Mouse (Mus musculus): ENCODE results near the gene Gpr15. TPM values are rescaled to one million over a fixed set of nuclear protein-coding genes. Genes with fewer than 3 reads are reported as not detected.

The Gpr15 gene
- polyA plus RNA-seq (2015; fragmentation: Nextera tagmentation; extraction: Ambion mirVana) = not detected in 2 replicates

DNA sequence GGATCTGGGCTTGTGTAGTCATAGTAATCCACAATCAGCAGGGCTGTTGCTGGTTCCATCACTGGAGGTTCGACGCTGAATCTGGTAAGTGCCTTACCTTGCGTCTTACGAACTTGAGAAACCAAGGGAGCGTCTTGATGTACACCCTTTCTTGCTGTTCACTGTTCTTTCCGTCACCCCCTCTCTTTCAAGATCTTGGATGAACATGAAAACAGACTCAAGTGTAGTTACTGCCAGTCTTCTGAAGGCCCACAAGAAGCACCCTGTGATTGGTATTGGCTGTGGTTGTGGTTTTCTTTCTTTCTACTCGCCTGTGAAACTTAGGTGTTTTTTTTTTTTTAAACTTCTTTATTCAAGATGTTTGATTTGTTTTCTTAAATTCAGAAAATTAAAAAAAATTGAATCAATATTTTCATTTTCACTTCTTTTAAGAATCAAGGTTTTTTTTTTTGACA, at the start of gene Gpr15:
Gene Gpr15 (minus strand): TSS at position 405 of the 455 bp plus-strand sequence.
- Histone ChIP-seq H3K9me3 (replicated peaks; ENCODE audit: control insufficient read depth, low read length) (no peaks in the 10 kb centered on the region), H3K4me2 (ENCODE audit: low read depth, low read length) (no peak within 1 kb of the TSS), H3K4me1 (ENCODE audit: control insufficient read depth, low read depth, low read length) (no peaks in the 10 kb centered on the region), H3K4me3 (ENCODE audit: low read depth, low read length) (no peak within 1 kb of the TSS), H3K36me3 (ENCODE audit: control insufficient read depth, insufficient read depth) (no peaks in the 10 kb centered on the region), H3K27me3 (ENCODE audit: control insufficient read depth, insufficient read depth, low read depth, low read length) (no peaks in the 10 kb centered on the region), H3K9ac (ENCODE audit: low read depth, low read length) (no peak within 1 kb of the TSS), H3K27ac (ENCODE audit: low read length) (no peak within 1 kb of the TSS)
- WGBS (ENCODE audit: insufficient replicate concordance) = 73% methylated on average over 7 of the region's 7 CpGs
- no peak for ATAC-seq (ENCODE audit: low read depth)

DNA sequence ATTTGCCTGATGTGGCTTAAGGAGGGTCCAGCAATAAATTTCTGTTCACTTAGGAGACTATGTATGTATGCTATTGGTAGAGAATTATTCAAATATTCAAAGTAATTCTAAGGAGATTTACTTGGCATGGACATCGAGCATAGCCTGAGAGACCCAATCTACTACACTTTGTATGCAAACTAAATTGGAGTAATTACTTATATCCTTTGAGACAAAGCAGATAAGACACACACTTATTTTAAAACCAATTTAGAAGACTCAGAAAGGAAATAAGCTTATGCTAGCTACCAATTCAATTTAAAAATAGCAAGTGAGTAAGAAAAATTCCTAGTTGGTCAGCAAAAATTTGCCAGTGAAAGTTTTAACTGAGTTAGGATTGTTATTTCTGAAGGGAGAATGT, 44.2 kb upstream of the Gpr15 start, which contains the start of gene Olfr172:
Gene Olfr172 (minus strand): TSS at position 101 of the 400 bp plus-strand sequence.
- Histone ChIP-seq H3K9ac (ENCODE audit: low read depth, low read length) (no peak within 1 kb of the TSS), H3K4me3 (ENCODE audit: low read depth, low read length) (no peak within 1 kb of the TSS), H3K27me3 (ENCODE audit: control insufficient read depth, insufficient read depth, low read depth, low read length) (no peaks in the 10 kb centered on the region), H3K9me3 (replicated peaks; ENCODE audit: control insufficient read depth, low read length) (no peaks in the 10 kb centered on the region), H3K27ac (ENCODE audit: low read length) (no peak within 1 kb of the TSS), H3K4me2 (ENCODE audit: low read depth, low read length) (no peak within 1 kb of the TSS), H3K36me3 (ENCODE audit: control insufficient read depth, insufficient read depth) (no peaks in the 10 kb centered on the region), H3K4me1 (ENCODE audit: control insufficient read depth, low read depth, low read length) (no peaks in the 10 kb centered on the region)
- no peak for ATAC-seq (ENCODE audit: low read depth)
- 54% methylated on average over 1 of the region's 1 CpGs for WGBS (ENCODE audit: insufficient replicate concordance)

- Histone ChIP-seq H3K4me3 (ENCODE audit: low read depth, low read length) (no peak overlapping the region), H3K36me3 (ENCODE audit: control insufficient read depth, insufficient read depth) (no peaks in the 10 kb centered on the region), H3K27ac (ENCODE audit: low read length) (no peak overlapping the region), H3K9ac (ENCODE audit: low read depth, low read length) (no peak overlapping the region), H3K4me2 (ENCODE audit: low read depth, low read length) (no peak overlapping the region), H3K9me3 (replicated peaks; ENCODE audit: control insufficient read depth, low read length) (no peaks in the 10 kb centered on the region), H3K27me3 (ENCODE audit: control insufficient read depth, insufficient read depth, low read depth, low read length) (no peaks in the 10 kb centered on the region), H3K4me1 (ENCODE audit: control insufficient read depth, low read depth, low read length) (no peaks in the 10 kb centered on the region)
- no peak for ATAC-seq (ENCODE audit: low read depth)
Measured at GRCm38 (mm10) chr16:58756191-58756590, 37.3 kb upstream of the Gpr15 start.

GRCm38 (mm10) chr16:58751314-58751713, 32.4 kb upstream of the Gpr15 start:
- Histone ChIP-seq H3K4me3 (ENCODE audit: low read depth, low read length) (no peak overlapping the region), H3K27me3 (ENCODE audit: control insufficient read depth, insufficient read depth, low read depth, low read length) (no peaks in the 10 kb centered on the region), H3K36me3 (ENCODE audit: control insufficient read depth, insufficient read depth) (no peaks in the 10 kb centered on the region), H3K9me3 (replicated peaks; ENCODE audit: control insufficient read depth, low read length) (no peaks in the 10 kb centered on the region), H3K4me1 (ENCODE audit: control insufficient read depth, low read depth, low read length) (no peaks in the 10 kb centered on the region), H3K4me2 (ENCODE audit: low read depth, low read length) (no peak overlapping the region), H3K9ac (ENCODE audit: low read depth, low read length) (no peak overlapping the region), H3K27ac (ENCODE audit: low read length) (no peak overlapping the region)
- ATAC-seq (ENCODE audit: low read depth) = no peak
- WGBS (ENCODE audit: insufficient replicate concordance) = 16% methylated on average over 1 of the region's 1 CpGs

- Histone ChIP-seq H3K36me3 (ENCODE audit: control insufficient read depth, insufficient read depth) (no peaks in the 10 kb centered on the region), H3K9ac (ENCODE audit: low read depth, low read length) (no peak overlapping the region), H3K4me1 (ENCODE audit: control insufficient read depth, low read depth, low read length) (no peaks in the 10 kb centered on the region), H3K9me3 (replicated peaks; ENCODE audit: control insufficient read depth, low read length) (no peaks in the 10 kb centered on the region), H3K4me2 (ENCODE audit: low read depth, low read length) (no peak overlapping the region), H3K27me3 (ENCODE audit: control insufficient read depth, insufficient read depth, low read depth, low read length) (no peaks in the 10 kb centered on the region), H3K4me3 (ENCODE audit: low read depth, low read length) (no peak overlapping the region), H3K27ac (ENCODE audit: low read length) (no peak overlapping the region)
- ATAC-seq (ENCODE audit: low read depth) = no peak
- 67% methylated on average over 4 of the region's 4 CpGs for WGBS (ENCODE audit: insufficient replicate concordance)
Measured at GRCm38 (mm10) chr16:58746715-58747114, 27.8 kb upstream of the Gpr15 start.

DNA sequence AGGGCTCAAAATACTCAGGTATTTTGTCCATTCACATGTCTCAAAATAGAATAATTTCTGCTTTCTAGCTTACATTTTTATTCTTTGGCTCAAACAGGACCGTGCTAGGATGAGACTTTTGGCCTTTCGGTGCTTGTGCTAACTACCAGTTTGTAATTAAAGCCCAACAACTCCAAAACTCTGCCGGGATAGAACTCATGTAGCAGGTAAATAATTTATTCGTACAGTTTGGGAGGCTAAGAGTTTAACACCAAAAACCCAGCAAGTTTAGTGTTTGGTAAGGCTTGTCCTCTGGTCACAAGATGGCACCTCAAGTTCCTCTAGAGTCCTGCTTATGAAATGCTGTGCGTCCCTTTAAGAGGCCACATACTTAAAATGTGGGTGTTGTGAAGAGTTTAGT, 21.9 kb upstream of the Gpr15 start:
- Histone ChIP-seq H3K27ac (ENCODE audit: low read length) (no peak overlapping the region), H3K27me3 (ENCODE audit: control insufficient read depth, insufficient read depth, low read depth, low read length) (no peaks in the 10 kb centered on the region), H3K36me3 (ENCODE audit: control insufficient read depth, insufficient read depth) (no peaks in the 10 kb centered on the region), H3K4me2 (ENCODE audit: low read depth, low read length) (no peak overlapping the region), H3K9ac (ENCODE audit: low read depth, low read length) (no peak overlapping the region), H3K4me1 (ENCODE audit: control insufficient read depth, low read depth, low read length) (peaks cover 7% of the 10 kb centered on the region), H3K9me3 (replicated peaks; ENCODE audit: control insufficient read depth, low read length) (no peaks in the 10 kb centered on the region), H3K4me3 (ENCODE audit: low read depth, low read length) (no peak overlapping the region)
- no peak for ATAC-seq (ENCODE audit: low read depth)
- 72% methylated on average over 5 of the region's 5 CpGs for WGBS (ENCODE audit: insufficient replicate concordance)

- Histone ChIP-seq H3K27ac (ENCODE audit: low read length) (no peak overlapping the region), H3K4me2 (ENCODE audit: low read depth, low read length) (no peak overlapping the region), H3K4me1 (ENCODE audit: control insufficient read depth, low read depth, low read length) (peaks cover 7% of the 10 kb centered on the region), H3K36me3 (ENCODE audit: control insufficient read depth, insufficient read depth) (0 out of 2 replicates have a peak, but pooled peaks cover 2% of the 10 kb centered on the region), H3K9me3 (replicated peaks; ENCODE audit: control insufficient read depth, low read length) (no peaks in the 10 kb centered on the region), H3K4me3 (ENCODE audit: low read depth, low read length) (no peak overlapping the region), H3K9ac (ENCODE audit: low read depth, low read length) (no peak overlapping the region), H3K27me3 (ENCODE audit: control insufficient read depth, insufficient read depth, low read depth, low read length) (no peaks in the 10 kb centered on the region)
- ATAC-seq (ENCODE audit: low read depth) = no peak
- WGBS (ENCODE audit: insufficient replicate concordance) = 44% methylated on average over 1 of the region's 1 CpGs
Measured at GRCm38 (mm10) chr16:58738800-58739199, 19.9 kb upstream of the Gpr15 start.

DNA sequence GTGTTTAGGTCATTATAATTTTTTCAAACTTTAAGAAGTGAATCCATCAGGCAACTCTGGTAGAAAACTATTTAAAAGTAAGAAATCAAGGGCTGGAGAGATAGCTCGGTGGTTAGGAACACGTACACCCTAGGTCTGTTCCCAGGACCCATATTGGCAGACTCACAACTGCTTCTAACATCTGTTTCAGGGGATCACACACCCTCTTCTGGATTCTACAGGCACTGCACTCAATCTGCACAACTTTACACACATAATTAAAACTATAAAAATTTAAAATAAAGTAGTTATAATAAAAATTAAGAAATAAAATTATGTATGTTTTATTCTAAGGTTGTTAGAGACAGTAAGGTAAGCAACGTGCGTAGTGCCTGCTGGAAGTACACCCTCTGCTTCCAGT, 19.3 kb upstream of the Gpr15 start:
- no peak overlapping the region for H3K9ac ChIP-seq (ENCODE audit: low read depth, low read length)
- H3K4me2 ChIP-seq (ENCODE audit: low read depth, low read length) = no peak overlapping the region
- 64% methylated on average over 4 of the region's 4 CpGs for WGBS (ENCODE audit: insufficient replicate concordance)

GRCm38 (mm10) chr16:58728176-58728671, 9.4 kb upstream of the Gpr15 start:
- peak; percentile 85 for ATAC-seq (ENCODE audit: low read depth)
- Histone ChIP-seq H3K4me3 (ENCODE audit: low read depth, low read length) (peak overlapping the region; percentile 77), H3K9ac (ENCODE audit: low read depth, low read length) (peak overlapping the region; percentile 73), H3K9me3 (replicated peaks; ENCODE audit: control insufficient read depth, low read length) (no peaks in the 10 kb centered on the region), H3K27me3 (ENCODE audit: control insufficient read depth, insufficient read depth, low read depth, low read length) (no peaks in the 10 kb centered on the region), H3K4me1 (ENCODE audit: control insufficient read depth, low read depth, low read length) (peaks cover 7% of the 10 kb centered on the region), H3K4me2 (ENCODE audit: low read depth, low read length) (peak overlapping the region; percentile 74), H3K36me3 (ENCODE audit: control insufficient read depth, insufficient read depth) (peaks cover 6% of the 10 kb centered on the region; the same call in 1 of the 2 replicates), H3K27ac (ENCODE audit: low read length) (peak overlapping the region; percentile 58)
- WGBS (ENCODE audit: insufficient replicate concordance) = under 1% methylated on average over 24 of the region's 31 CpGs

More for the DNA sequence above, 19.3 kb upstream of the Gpr15 start:
- Histone ChIP-seq H3K9me3 (replicated peaks; ENCODE audit: control insufficient read depth, low read length) (no peaks in the 10 kb centered on the region), H3K27ac (ENCODE audit: low read length) (no peak overlapping the region), H3K4me1 (ENCODE audit: control insufficient read depth, low read depth, low read length) (peaks cover 7% of the 10 kb centered on the region), H3K27me3 (ENCODE audit: control insufficient read depth, insufficient read depth, low read depth, low read length) (no peaks in the 10 kb centered on the region), H3K4me3 (ENCODE audit: low read depth, low read length) (no peak overlapping the region), H3K36me3 (ENCODE audit: control insufficient read depth, insufficient read depth) (peaks cover 4% of the 10 kb centered on the region; the same call in 1 of the 2 replicates)
- no peak for ATAC-seq (ENCODE audit: low read depth)

All from liver, embryonic 16.5 days (tissue).